Mouse (Mus musculus) intestine, embryonic 14.5 days (tissue): ENCODE results near the gene Tmem132a. TPM values are rescaled to one million over a fixed set of nuclear protein-coding genes. Genes with fewer than 3 reads are reported as not detected.

Source experiments
- polyA plus RNA-seq: library from polyadenylated mRNA; unstranded; fragments of >200 nt; fragmentation: Nextera tagmentation; extraction: Ambion mirVana; gene quantifications from 2 replicates; pipeline ENCODE4 v1.2.1, GENCODE M21; 2014

The Tmem132a gene
- polyA plus RNA-seq, 1 experiment from 2014 or later: 50.6 TPM

Other genes with a start within 250 kb of the Tmem132a start
- gene Vwce, start 235.7 kb downstream of the Tmem132a start, polyA plus RNA-seq: 1.5 and 2.8 TPM in 2 replicates
- gene Pga5, start 191.9 kb downstream of the Tmem132a start, polyA plus RNA-seq: 0.34 TPM in 1 of 2 replicates, not detected in the other
- gene Vps37c, start 181.2 kb downstream of the Tmem132a start, polyA plus RNA-seq: 27.8 and 31.1 TPM in 2 replicates
- gene Cd5, start 130.9 kb downstream of the Tmem132a start, polyA plus RNA-seq: 0.08 TPM in 1 of 2 replicates, not detected in the other
- 0.11 TPM in 1 of 2 replicates, not detected in the other for gene Cd6, start 39.9 kb downstream of the Tmem132a start, polyA plus RNA-seq
- gene Slc15a3, start 30.2 kb downstream of the Tmem132a start, polyA plus RNA-seq: 0.39 and 0.53 TPM in 2 replicates
- gene Tmem109, start 12.1 kb upstream of the Tmem132a start, polyA plus RNA-seq: 91.1 and 91.7 TPM in 2 replicates
- gene Prpf19, start 25.3 kb upstream of the Tmem132a start, polyA plus RNA-seq: 45.5 TPM in 2 replicates
- not detected in 2 replicates for gene Zp1, start 50.7 kb upstream of the Tmem132a start, polyA plus RNA-seq
- gene Ptgdr2, start 67.2 kb upstream of the Tmem132a start, polyA plus RNA-seq: 0.07 TPM in 1 of 2 replicates, not detected in the other
- gene Ccdc86, start 79.3 kb upstream of the Tmem132a start, polyA plus RNA-seq: 29.7 and 32.4 TPM in 2 replicates
- gene Ms4a10, start 104.7 kb upstream of the Tmem132a start, polyA plus RNA-seq: 7.9 TPM in 2 replicates
- gene Ms4a15, start 123.3 kb upstream of the Tmem132a start, polyA plus RNA-seq: 0.24 and 0.34 TPM in 2 replicates
- 15.4 and 20.8 TPM in 2 replicates for gene Ms4a18, start 148.1 kb upstream of the Tmem132a start, polyA plus RNA-seq
- 4.6 and 8.3 TPM in 2 replicates for gene Ms4a8a, start 211.2 kb upstream of the Tmem132a start, polyA plus RNA-seq